Mouse (Mus musculus) heart, adult 2 months (tissue): ENCODE results near the gene Dkk3.

Experiments used
- CTCF ChIP-seq: fragments of 200-600 bp; IDR thresholded peaks from 2 replicates; pipeline ENCODE4 v1.8.1; 2022; ENCODE audit warnings: antibody characterized with exemption, mild to moderate bottlenecking, moderate library complexity
- EP300 ChIP-seq: fragments of 200-500 bp; IDR thresholded peaks from 2 replicates; pipeline ENCODE4 v1.6.1; 2011; ENCODE audit warnings: low read depth, low read length, control low read depth; ENCODE audit not compliant: insufficient read depth
- POLR2A ChIP-seq: fragments of 200-500 bp; IDR thresholded peaks from 2 replicates; pipeline ENCODE4 v1.6.1; 2011; ENCODE audit warnings: mild to moderate bottlenecking, low read depth, low read length, control low read depth; ENCODE audit not compliant: insufficient read depth

DNA sequence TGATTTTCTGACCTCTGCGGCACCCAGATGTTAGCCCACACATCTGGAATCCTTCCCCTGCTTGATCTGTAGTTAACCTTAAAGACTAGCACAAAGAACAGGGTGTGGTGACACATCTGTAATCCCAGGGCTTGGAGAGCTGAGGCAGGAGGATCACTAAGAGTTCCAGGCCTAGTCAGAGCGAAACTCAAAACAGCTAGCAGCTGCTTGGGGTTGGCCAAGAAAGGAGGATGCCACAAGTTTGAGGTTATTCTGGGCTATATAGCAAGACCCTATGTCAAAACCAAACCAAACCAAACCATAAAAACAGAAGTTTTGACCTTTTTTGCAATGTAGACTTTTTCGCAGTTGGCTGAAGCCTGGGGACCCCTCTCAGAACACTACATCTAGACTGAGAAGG is 28.2 kb downstream of the Dkk3 start:
- TF ChIP-seq CTCF = no peak
- TF ChIP-seq EP300 = no peak
- TF ChIP-seq POLR2A = no peak
